Mouse (Mus musculus) myocyte (in vitro differentiated cells): ENCODE data around the gene Snx29. TPM values are rescaled to one million over a fixed set of nuclear protein-coding genes. Genes with fewer than 3 reads are reported as not detected.

Experiments used
- H3K27me3 ChIP-seq: one replicate; pipeline ENCODE4 v1.6.1; 2011; ENCODE audit not compliant: control insufficient read depth, insufficient read depth, insufficient read length
- H3K36me3 ChIP-seq: one replicate; pipeline ENCODE4 v1.6.1; 2011; ENCODE audit not compliant: control insufficient read depth, insufficient read depth
- H3K4me2 ChIP-seq: one replicate; pipeline ENCODE4 v1.6.1; 2011; ENCODE audit warnings: low read depth, control low read depth
- H3K4me3 ChIP-seq: one replicate; pipeline ENCODE4 v1.5.1; 2011; ENCODE audit warnings: mild to moderate bottlenecking, control low read depth, moderate library complexity
- H3K79me2 ChIP-seq: one replicate; pipeline ENCODE4 v1.6.1; 2011; ENCODE audit not compliant: control insufficient read depth, insufficient read depth
- H3ac ChIP-seq: one replicate; pipeline ENCODE4 v1.6.1; 2011; ENCODE audit not compliant: control insufficient read depth, insufficient read length
- CEBPB ChIP-seq: IDR thresholded peaks from 2 replicates; pipeline ENCODE4 v1.6.1; 2011; ENCODE audit warnings: mild to moderate bottlenecking, moderate library complexity; ENCODE audit not compliant: poor library complexity, insufficient read depth, severe bottlenecking
- E2F4 ChIP-seq: IDR thresholded peaks from one replicate; pipeline ENCODE4 v1.6.1; 2011; ENCODE audit warnings: mild to moderate bottlenecking, control low read depth, moderate library complexity; ENCODE audit not compliant: insufficient read depth
- MAX ChIP-seq: IDR thresholded peaks from one replicate; pipeline ENCODE4 v1.6.1; 2011; ENCODE audit warnings: low read depth, mild to moderate bottlenecking, control low read depth
- MYOD1 ChIP-seq, 3 experiments: IDR thresholded peaks; one replicate each; pipeline ENCODE4 v1.6.1; 2011; ENCODE audit warnings: control low read depth in 2 of 3, low read depth in 2 of 3, mild to moderate bottlenecking in 2 of 3, moderate library complexity in 1 of 3; ENCODE audit not compliant: insufficient read length in 2 of 3, control insufficient read depth in 1 of 3
- MYOG ChIP-seq, 3 experiments: IDR thresholded peaks; one replicate each; pipeline ENCODE4 v1.6.1; 2011; ENCODE audit warnings: control low read depth in 2 of 3, low read depth in 2 of 3, mild to moderate bottlenecking in 2 of 3; ENCODE audit not compliant: insufficient read length in 2 of 3, control insufficient read depth in 1 of 3, insufficient read depth in 1 of 3
- POLR2A ChIP-seq: IDR thresholded peaks from one replicate; pipeline ENCODE4 v1.6.1; 2011; ENCODE audit warnings: low read depth, mild to moderate bottlenecking, control low read depth, moderate library complexity; ENCODE audit not compliant: insufficient read length
- POLR2AphosphoS2 ChIP-seq: IDR thresholded peaks from one replicate; pipeline ENCODE4 v1.6.1; 2011; ENCODE audit warnings: low read depth, control low read depth; ENCODE audit not compliant: insufficient read length
- REST ChIP-seq: IDR thresholded peaks from one replicate; pipeline ENCODE4 v1.6.1; 2011; ENCODE audit warnings: mild to moderate bottlenecking, control low read depth, moderate library complexity; ENCODE audit not compliant: insufficient read depth, insufficient read length
- SRF ChIP-seq: IDR thresholded peaks from one replicate; pipeline ENCODE4 v1.6.1; 2011; ENCODE audit warnings: low read depth; ENCODE audit not compliant: control insufficient read depth, insufficient read length
- TCF12 ChIP-seq: IDR thresholded peaks from one replicate; pipeline ENCODE4 v1.6.1; 2011; ENCODE audit warnings: mild to moderate bottlenecking, control low read depth; ENCODE audit not compliant: poor library complexity, insufficient read depth, severe bottlenecking
- TCF3 ChIP-seq: IDR thresholded peaks from one replicate; pipeline ENCODE4 v1.6.1; 2011; ENCODE audit warnings: low read depth, control low read depth; ENCODE audit not compliant: insufficient read length
- USF1 ChIP-seq: IDR thresholded peaks from one replicate; pipeline ENCODE4 v1.6.1; 2011; ENCODE audit warnings: low read depth, mild to moderate bottlenecking, control low read depth, moderate library complexity
- polyA plus RNA-seq: library from polyadenylated mRNA; unstranded; fragments of >200 nt; fragmentation: generic; extraction: Trizol; gene quantifications from one replicate; pipeline ENCODE4 v1.2.1, GENCODE M21; 2012; ENCODE audit warnings: missing spikeins

The Snx29 gene
- polyA plus RNA-seq, 1 experiment, result 1.7 TPM

GRCm38 (mm10) chr16:11599523-11599922 lies 276.8 kb downstream of the Snx29 start:
- Histone ChIP-seq H3K4me2 (peak overlapping the region; percentile 45), H3K79me2 (no peaks in the 10 kb centered on the region), H3ac (no peak overlapping the region), H3K27me3 (no peaks in the 10 kb centered on the region), H3K4me3 (no peak overlapping the region), H3K36me3 (no peaks in the 10 kb centered on the region)
- TF ChIP-seq POLR2A (no peak), TCF3 (no peak), POLR2AphosphoS2 (no peak), MYOG (IDR thresholded peaks at IDR 0.05; ENCODE audit: control insufficient read depth in 1 of 3, insufficient read depth in 1 of 3, insufficient read length in 2 of 3, low read depth in 2 of 3) (peak in 1 of 3 experiments; percentile 76), MYOD1 (IDR thresholded peaks at IDR 0.05; ENCODE audit: control insufficient read depth in 1 of 3, insufficient read length in 2 of 3, low read depth in 2 of 3) (peak; percentile 10 to 27 (median 25))

GRCm38 (mm10) chr16:11601336-11602082 lies 278.8 kb downstream of the Snx29 start:
- Histone ChIP-seq H3K27me3 (no peaks in the 10 kb centered on the region), H3K4me2 (no peak overlapping the region), H3K36me3 (no peaks in the 10 kb centered on the region), H3K79me2 (no peaks in the 10 kb centered on the region), H3K4me3 (no peak overlapping the region), H3ac (no peak overlapping the region)
- TF ChIP-seq POLR2A, result no peak
- no peak for TF ChIP-seq CEBPB
- TF ChIP-seq POLR2AphosphoS2, result no peak
- no peak for TF ChIP-seq TCF3
- TF ChIP-seq USF1, result no peak
- TF ChIP-seq TCF12, result no peak
- no peak for TF ChIP-seq REST
- no peak for TF ChIP-seq MYOD1 (IDR thresholded peaks at IDR 0.05; ENCODE audit: control insufficient read depth in 1 of 3, insufficient read length in 2 of 3, low read depth in 2 of 3)
- no peak for TF ChIP-seq E2F4
- TF ChIP-seq SRF, result no peak
- TF ChIP-seq MYOG (IDR thresholded peaks at IDR 0.05; ENCODE audit: control insufficient read depth in 1 of 3, insufficient read depth in 1 of 3, insufficient read length in 2 of 3, low read depth in 2 of 3), result no peak
- no peak for TF ChIP-seq MAX

DNA sequence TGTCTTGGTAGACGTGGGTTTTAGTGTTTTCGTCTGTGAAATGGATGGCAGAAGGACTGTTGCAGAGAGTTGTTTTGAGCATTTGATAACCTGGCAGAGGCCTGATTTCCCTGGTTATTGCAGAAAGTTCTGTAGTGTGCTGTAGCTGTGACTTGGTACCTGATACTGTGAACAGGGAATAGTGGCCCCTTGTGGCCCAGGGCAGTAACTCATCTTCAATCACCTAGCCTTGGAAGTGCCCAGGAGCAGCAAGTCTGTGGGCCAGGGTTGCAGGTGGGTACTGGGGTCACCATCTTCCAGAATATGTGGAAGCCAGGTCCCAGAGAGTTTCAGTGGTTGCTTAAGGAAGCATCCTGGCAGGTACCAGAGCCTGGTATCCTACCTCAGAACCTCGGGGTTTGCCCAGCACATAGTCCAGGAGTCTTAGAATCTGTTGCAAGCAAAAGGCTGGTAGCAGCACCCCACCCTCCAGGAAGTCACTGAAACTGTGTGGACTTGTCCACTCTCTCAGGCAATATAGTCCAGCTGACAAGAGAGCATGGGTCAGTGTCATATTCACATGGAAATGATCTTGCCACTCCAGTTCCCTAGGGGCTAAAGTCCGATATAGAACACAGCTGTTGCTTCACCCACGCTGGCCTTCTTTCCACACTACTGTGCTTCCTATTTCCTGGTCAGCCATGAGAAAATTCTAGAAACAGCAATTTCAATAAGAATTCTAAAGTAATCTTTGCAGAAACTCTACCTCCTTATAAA lies 281.1 kb downstream of the Snx29 start:
- Histone ChIP-seq H3K79me2 (no peaks in the 10 kb centered on the region), H3K4me3 (no peak overlapping the region), H3K36me3 (no peaks in the 10 kb centered on the region), H3ac (no peak overlapping the region), H3K4me2 (no peak overlapping the region), H3K27me3 (no peaks in the 10 kb centered on the region)
- TF ChIP-seq MYOD1 (IDR thresholded peaks at IDR 0.05; ENCODE audit: control insufficient read depth in 1 of 3, insufficient read length in 2 of 3, low read depth in 2 of 3) (peak in 2 of 3 experiments; percentile 43 to 66), MYOG (IDR thresholded peaks at IDR 0.05; ENCODE audit: control insufficient read depth in 1 of 3, insufficient read depth in 1 of 3, insufficient read length in 2 of 3, low read depth in 2 of 3) (peak in 2 of 3 experiments; percentile 25 to 52), POLR2A (no peak)

DNA sequence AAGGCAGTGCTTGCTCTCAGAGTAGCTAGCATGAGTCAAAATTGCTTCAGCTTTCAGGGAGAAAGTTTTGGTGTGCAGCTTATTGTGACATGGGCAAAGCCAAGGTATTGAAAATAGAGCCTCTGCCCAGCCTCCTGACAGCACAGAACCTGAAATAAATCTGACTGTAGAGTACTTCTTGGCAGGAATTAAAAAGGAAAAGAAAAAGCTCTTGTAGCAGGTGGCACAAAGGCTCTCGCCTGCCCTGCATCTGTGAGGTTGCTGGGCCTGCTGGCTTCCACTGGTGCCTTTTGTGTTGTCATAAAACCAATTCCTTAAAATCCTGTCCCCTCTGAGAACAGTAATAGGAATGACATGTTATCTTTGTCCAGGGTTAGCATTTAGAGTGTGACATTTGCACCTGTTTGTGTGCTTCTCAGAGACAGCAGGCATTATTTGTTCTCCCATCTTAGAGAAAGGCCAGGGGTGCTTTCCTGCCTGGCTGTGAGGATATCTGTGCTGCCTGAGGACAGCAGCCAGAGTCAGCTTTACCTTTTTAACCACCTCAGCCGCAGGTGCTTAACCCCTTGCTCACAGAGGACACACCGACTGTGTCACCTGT lies 289.9 kb downstream of the Snx29 start:
- Histone ChIP-seq H3K36me3 (no peaks in the 10 kb centered on the region), H3K27me3 (no peaks in the 10 kb centered on the region), H3K4me3 (no peak overlapping the region), H3K79me2 (no peaks in the 10 kb centered on the region), H3ac (no peak overlapping the region), H3K4me2 (no peak overlapping the region)
- TF ChIP-seq SRF (no peak), REST (no peak), POLR2A (no peak), MYOG (IDR thresholded peaks at IDR 0.05; ENCODE audit: control insufficient read depth in 1 of 3, insufficient read depth in 1 of 3, insufficient read length in 2 of 3, low read depth in 2 of 3) (peak in 1 of 3 experiments; percentile 13), TCF3 (no peak), E2F4 (no peak), MYOD1 (IDR thresholded peaks at IDR 0.05; ENCODE audit: control insufficient read depth in 1 of 3, insufficient read length in 2 of 3, low read depth in 2 of 3) (peak in 2 of 3 experiments; percentile 53 to 68), TCF12 (no peak), MAX (no peak), USF1 (no peak), POLR2AphosphoS2 (no peak), CEBPB (no peak)
